Mouse (Mus musculus) T-helper 17 cell (primary cell): Measurements from ENCODE around the gene Ubl3.

Experiments
- in situ Hi-C, 2 experiments: fragments of 300-600 bp; cut with MboI, MseI; formaldehyde crosslinking; loops; 1 replicate in 1 of 2; 2 replicates in 1 of 2; pipeline ENCODE4 v1.15.1; 2025; ENCODE audit warnings: high pct_unique_total_duplicates in 2 of 2

The Ubl3 gene

GRCm38 (mm10) chr5:148563281-148563680, 10.7 kb upstream of the Ubl3 start:
- in situ Hi-C loops, result no loop called here

- in situ Hi-C loops, result no loop called here
These were observed 9.6 kb upstream of the Ubl3 start for GRCm38 (mm10) chr5:148562235-148562634.

GRCm38 (mm10) chr5:148559261-148559958, 6.8 kb upstream of the Ubl3 start:
- in situ Hi-C loops, result no loop called here

- in situ Hi-C loops, result no loop called here
These were observed 5.9 kb upstream of the Ubl3 start for GRCm38 (mm10) chr5:148558472-148558871.

- in situ Hi-C loops, result no loop called here
These were observed 3.9 kb upstream of the Ubl3 start for GRCm38 (mm10) chr5:148556509-148556908.

GRCm38 (mm10) chr5:148555156-148555555, 2.6 kb upstream of the Ubl3 start:
- in situ Hi-C loops, result no loop called here

- in situ Hi-C loops, result no loop called here
These were observed 2.1 kb upstream of the Ubl3 start for GRCm38 (mm10) chr5:148554701-148555100.

- in situ Hi-C loops, result no loop called here
These were observed 1.7 kb upstream of the Ubl3 start for GRCm38 (mm10) chr5:148554242-148554641.

GRCm38 (mm10) chr5:148553723-148554122, 1.1 kb upstream of the Ubl3 start:
- in situ Hi-C loops, result no loop called here

- in situ Hi-C loops, result no loop called here
These were observed 839 bp downstream of the Ubl3 start for GRCm38 (mm10) chr5:148551764-148552136.

GRCm38 (mm10) chr5:148550821-148551763, 1.5 kb downstream of the Ubl3 start:
- in situ Hi-C loops, result no loop called here

- in situ Hi-C loops, result no loop called here
These were observed 2.2 kb downstream of the Ubl3 start for GRCm38 (mm10) chr5:148550393-148550792.

GRCm38 (mm10) chr5:148549307-148549706, 3.3 kb downstream of the Ubl3 start:
- in situ Hi-C loops, result loop anchor here in 1 of 2 experiments (5.0 kb wide), 1 partner anchor 57 kb away; no protein-coding TSS in a partner anchor

GRCm38 (mm10) chr5:148548568-148548967, 4.0 kb downstream of the Ubl3 start:
- in situ Hi-C loops, result loop anchor here in 1 of 2 experiments (5.0 kb wide), 1 partner anchor 56 kb away; no protein-coding TSS in a partner anchor

- in situ Hi-C loops, result loop anchor here in 1 of 2 experiments (5.0 kb wide), 1 partner anchor 56 kb away; no protein-coding TSS in a partner anchor
These were observed 4.6 kb downstream of the Ubl3 start for GRCm38 (mm10) chr5:148547870-148548456.

- in situ Hi-C loops, result loop anchor here in 1 of 2 experiments (5.0 kb wide), 1 partner anchor 55 kb away; no protein-coding TSS in a partner anchor
These were observed 5.6 kb downstream of the Ubl3 start for GRCm38 (mm10) chr5:148546970-148547369.

- in situ Hi-C loops, result loop anchor here in 1 of 2 experiments (5.0 kb wide), 1 partner anchor 52 kb away; no protein-coding TSS in a partner anchor
These were observed 7.9 kb downstream of the Ubl3 start for GRCm38 (mm10) chr5:148544733-148545132.

- in situ Hi-C loops, result no loop called here
These were observed 10.4 kb downstream of the Ubl3 start for GRCm38 (mm10) chr5:148542196-148542595.

GRCm38 (mm10) chr5:148535669-148536430, 16.7 kb downstream of the Ubl3 start:
- in situ Hi-C loops, result no loop called here

- in situ Hi-C loops, result no loop called here
These were observed 17.9 kb downstream of the Ubl3 start for GRCm38 (mm10) chr5:148534644-148535043.

- in situ Hi-C loops, result no loop called here
These were observed 18.7 kb downstream of the Ubl3 start for GRCm38 (mm10) chr5:148533924-148534323.
